Mouse (Mus musculus) ES-Bruce4 (cell line): ENCODE measurements around the gene Slc35d3. TPM values are rescaled to one million over a fixed set of nuclear protein-coding genes. Genes with fewer than 3 reads are reported as not detected.

Experiments
- H3K27ac ChIP-seq: 2 replicates; pipeline ENCODE4 v1.5.1; 2012; ENCODE audit warnings: low read length, inconsistent platforms; ENCODE audit not compliant: insufficient read depth
- H3K27me3 ChIP-seq: 2 replicates; pipeline ENCODE4 v1.6.1; 2012; ENCODE audit warnings: mild to moderate bottlenecking, low read length, inconsistent platforms; ENCODE audit not compliant: control insufficient read depth, poor library complexity, insufficient read depth, severe bottlenecking
- H3K36me3 ChIP-seq: 2 replicates; pipeline ENCODE4 v1.6.1; 2012; ENCODE audit warnings: inconsistent platforms, mild to moderate bottlenecking, low read length, moderate library complexity; ENCODE audit not compliant: control insufficient read depth, poor library complexity, insufficient read depth, severe bottlenecking
- H3K4me1 ChIP-seq: one replicate; pipeline ENCODE4 v1.8.1; 2011; ENCODE audit warnings: low read length; ENCODE audit not compliant: control insufficient read depth, insufficient read depth
- H3K4me3 ChIP-seq: 2 replicates; pipeline ENCODE4 v1.5.1; 2011; ENCODE audit warnings: low read depth, mild to moderate bottlenecking, low read length
- H3K9ac ChIP-seq: 2 replicates; pipeline ENCODE4 v1.6.1; 2012; ENCODE audit warnings: low read depth, mild to moderate bottlenecking, inconsistent platforms; ENCODE audit not compliant: poor library complexity, severe bottlenecking
- H3K9me3 ChIP-seq: replicated peaks from 2 replicates; pipeline ENCODE4 v1.6.1; 2012; ENCODE audit warnings: mild to moderate bottlenecking, low read length, inconsistent platforms; ENCODE audit not compliant: control insufficient read depth, poor library complexity, insufficient read depth, severe bottlenecking
- CTCF ChIP-seq: IDR thresholded peaks from one replicate; pipeline ENCODE4 v1.8.1; 2011; ENCODE audit warnings: low read depth, low read length
- EP300 ChIP-seq: IDR thresholded peaks from 2 replicates; pipeline ENCODE4 v1.6.1; 2011; ENCODE audit warnings: low read depth, low read length; ENCODE audit not compliant: insufficient read depth
- POLR2A ChIP-seq: IDR thresholded peaks from one replicate; pipeline ENCODE4 v1.8.1; 2011; ENCODE audit warnings: low read length; ENCODE audit not compliant: insufficient read depth
- polyA plus RNA-seq: library from polyadenylated mRNA; stranded (reverse); fragments of >200 nt; gene quantifications from 2 replicates; pipeline ENCODE4 v1.2.4, GENCODE M21; 2011; ENCODE audit warnings: low read depth; ENCODE audit not compliant: missing spikeins, insufficient read depth, insufficient read length

Slc35d3 gene
- not detected in 2 replicates for polyA plus RNA-seq

DNA sequence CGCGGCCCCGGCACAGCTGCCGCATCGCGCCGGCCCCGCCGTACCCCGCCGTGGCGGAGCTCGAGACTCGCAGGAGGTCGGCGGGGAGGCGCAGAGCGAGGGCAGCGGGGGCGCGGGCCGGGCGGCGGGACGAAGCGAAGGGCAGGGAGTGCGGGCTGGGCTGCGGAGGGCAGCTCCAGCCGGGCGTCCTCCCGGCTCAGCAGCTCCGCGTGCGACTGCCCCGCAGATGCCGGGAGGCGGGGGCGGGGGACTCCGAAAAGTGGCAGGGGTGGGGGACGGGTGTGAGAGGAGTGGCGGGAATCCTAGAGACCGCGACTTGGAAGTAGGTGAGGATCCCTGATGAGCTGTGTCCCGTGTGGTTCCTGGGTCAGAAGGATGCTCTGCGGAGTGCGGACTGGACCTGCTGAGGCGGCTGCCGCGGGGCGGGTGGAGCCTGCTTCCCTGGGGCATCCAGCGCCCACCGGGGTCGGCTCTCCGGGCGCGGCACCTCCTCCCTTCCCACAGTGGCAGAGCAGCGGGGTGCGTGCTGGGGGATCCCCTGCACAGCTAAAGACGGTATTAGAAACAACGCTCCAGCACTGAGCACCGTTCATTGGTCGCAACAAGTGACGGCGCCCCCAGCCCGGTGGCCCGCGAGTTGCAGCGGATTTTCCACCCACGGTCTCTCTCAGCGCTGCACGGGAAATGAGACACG is at the start of gene Slc35d3:
Gene Slc35d3, minus strand, starts transcription at position 462 of the 694 bp plus-strand sequence.
- H3K4me1 ChIP-seq, result no peaks in the 10 kb centered on the region
- no peak for TF ChIP-seq EP300
- no peak for TF ChIP-seq POLR2A
- no peak for TF ChIP-seq CTCF
- H3K27ac ChIP-seq, result no peak within 1 kb of the TSS
- H3K4me3 ChIP-seq, result peak within 1 kb of the TSS; percentile 76
- H3K9me3 ChIP-seq, result no peaks in the 10 kb centered on the region
- H3K9ac ChIP-seq, result peak within 1 kb of the TSS; percentile 24
- peaks cover 15% of the 10 kb centered on the region for H3K27me3 ChIP-seq
- H3K36me3 ChIP-seq, result no peaks in the 10 kb centered on the region

DNA sequence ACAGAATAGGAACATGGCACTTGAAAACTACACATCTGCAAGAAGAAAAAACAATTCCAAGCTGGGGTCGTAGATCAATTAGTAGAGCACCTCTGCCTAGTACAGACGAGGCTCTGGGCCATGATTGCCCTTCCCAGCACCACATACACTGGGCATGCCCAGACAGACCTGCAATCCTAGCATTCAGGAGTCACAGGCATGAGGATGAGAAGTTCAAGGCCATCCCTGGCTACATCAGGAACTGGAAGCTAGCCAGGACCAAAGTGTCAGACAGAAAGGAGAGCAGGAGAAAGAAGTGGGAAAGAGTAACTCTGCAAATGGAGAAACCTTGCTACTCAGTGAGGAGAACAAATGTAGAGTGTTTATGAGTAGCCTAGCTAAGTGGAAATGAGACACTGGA is 48.9 kb upstream of the Slc35d3 start:
- no peak overlapping the region for H3K9ac ChIP-seq
- no peaks in the 10 kb centered on the region for H3K9me3 ChIP-seq
- H3K4me1 ChIP-seq, result no peaks in the 10 kb centered on the region
- TF ChIP-seq CTCF, result no peak
- TF ChIP-seq POLR2A, result no peak
- no peak for TF ChIP-seq EP300
- no peaks in the 10 kb centered on the region; the same call in 1 of the 2 replicates for H3K36me3 ChIP-seq
- H3K27me3 ChIP-seq, result no peaks in the 10 kb centered on the region
- H3K27ac ChIP-seq, result no peak overlapping the region
- no peak overlapping the region for H3K4me3 ChIP-seq

DNA sequence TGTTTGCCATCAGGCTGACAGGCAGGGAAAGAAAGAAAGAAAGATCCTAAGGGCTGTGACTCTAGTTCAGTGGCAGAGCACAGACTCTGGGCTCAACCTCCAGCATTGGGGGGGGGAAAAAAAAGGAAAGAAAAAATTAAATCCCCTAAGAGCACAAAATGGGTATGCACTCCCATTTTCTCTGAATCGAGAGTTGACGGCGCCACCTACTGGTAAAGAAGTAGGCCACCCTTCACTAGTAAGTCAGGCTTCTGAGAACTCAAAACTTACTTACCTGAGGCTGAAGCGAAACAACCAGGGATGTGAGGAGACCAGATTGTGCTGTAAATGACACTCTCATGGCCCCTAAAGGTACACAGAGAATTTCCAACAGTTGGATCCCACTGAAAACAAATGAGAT is 42.7 kb upstream of the Slc35d3 start:
- TF ChIP-seq EP300 (no peak), POLR2A (no peak), CTCF (no peak)
- H3K36me3 ChIP-seq, result no peaks in the 10 kb centered on the region; the same call in 1 of the 2 replicates
- H3K9ac ChIP-seq, result no peak overlapping the region

GRCm38 (mm10) chr10:19893146-19893545 is 41.9 kb upstream of the Slc35d3 start:
- TF ChIP-seq CTCF (no peak), EP300 (no peak), POLR2A (no peak)
- Histone ChIP-seq H3K27ac (no peak overlapping the region), H3K27me3 (no peaks in the 10 kb centered on the region)

More for the DNA sequence above, 42.7 kb upstream of the Slc35d3 start:
- Histone ChIP-seq H3K27ac (no peak overlapping the region), H3K4me3 (no peak overlapping the region), H3K4me1 (no peaks in the 10 kb centered on the region), H3K27me3 (no peaks in the 10 kb centered on the region), H3K9me3 (no peaks in the 10 kb centered on the region)

DNA sequence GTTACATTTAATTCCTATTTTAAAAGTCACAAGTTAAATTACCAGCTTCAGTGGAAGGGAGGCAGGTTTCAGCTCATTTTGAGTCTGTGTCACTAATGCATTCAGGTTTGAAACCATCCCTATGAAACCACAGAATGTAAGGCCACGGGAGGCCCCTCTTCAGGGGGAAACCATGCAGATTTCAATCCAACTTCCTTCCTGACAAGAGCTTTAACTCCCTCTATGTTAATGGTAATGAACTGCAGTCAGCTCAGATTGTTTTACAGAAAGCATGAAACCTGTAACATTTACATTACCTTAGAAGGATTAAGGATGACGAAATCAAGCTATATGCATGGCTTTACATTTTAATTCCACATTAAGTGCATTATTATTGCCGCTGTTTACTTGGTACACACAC is 40.4 kb upstream of the Slc35d3 start:
- no peaks in the 10 kb centered on the region for H3K4me1 ChIP-seq
- no peaks in the 10 kb centered on the region for H3K27me3 ChIP-seq
- no peak overlapping the region for H3K27ac ChIP-seq
- H3K9me3 ChIP-seq, result no peaks in the 10 kb centered on the region
- no peak for TF ChIP-seq EP300
- no peaks in the 10 kb centered on the region; the same call in none of the 2 replicates for H3K36me3 ChIP-seq
- no peak overlapping the region for H3K9ac ChIP-seq
- H3K4me3 ChIP-seq, result no peak overlapping the region

More at GRCm38 (mm10) chr10:19893146-19893545, 41.9 kb upstream of the Slc35d3 start:
- Histone ChIP-seq H3K36me3 (no peaks in the 10 kb centered on the region; the same call in none of the 2 replicates), H3K4me1 (no peaks in the 10 kb centered on the region), H3K9me3 (no peaks in the 10 kb centered on the region), H3K9ac (no peak overlapping the region), H3K4me3 (no peak overlapping the region)

GRCm38 (mm10) chr10:19889908-19890307 is 38.6 kb upstream of the Slc35d3 start:
- Histone ChIP-seq H3K9me3 (no peaks in the 10 kb centered on the region), H3K4me3 (no peak overlapping the region), H3K27me3 (no peaks in the 10 kb centered on the region), H3K27ac (no peak overlapping the region), H3K36me3 (no peaks in the 10 kb centered on the region; the same call in none of the 2 replicates), H3K4me1 (no peaks in the 10 kb centered on the region), H3K9ac (no peak overlapping the region)
- TF ChIP-seq POLR2A, result no peak
- no peak for TF ChIP-seq EP300
- no peak for TF ChIP-seq CTCF
